Mouse (Mus musculus) midbrain, embryonic 11.5 days (tissue): ENCODE data around the gene Ttc4. TPM values are rescaled to one million over a fixed set of nuclear protein-coding genes. Genes with fewer than 3 reads are reported as not detected.

Experiments used
- ATAC-seq: fragments of 200-750 bp; cut with Nextera tagmentation; 2 replicates; pipeline ENCODE4 v1.8.0; 2017; ENCODE audit warnings: moderate TSS enrichment, moderate library complexity; ENCODE audit not compliant: low FRiP score
- DNase-seq: peaks from one replicate; pipeline ENCODE4 v3.0.0; 2015; ENCODE audit warnings: low spot score; ENCODE audit errors: missing footprints
- H3K27ac ChIP-seq: fragments of 300-500 bp; sonication (generic); 2 replicates; pipeline ENCODE4 v1.5.1; 2014; ENCODE audit warnings: low read depth, low read length
- H3K27me3 ChIP-seq: fragments of 300-500 bp; sonication (generic); 2 replicates; pipeline ENCODE4 v1.6.1; 2014; ENCODE audit warnings: mild to moderate bottlenecking, low read length, moderate library complexity, mixed read lengths; ENCODE audit not compliant: control insufficient read depth, insufficient read depth
- H3K36me3 ChIP-seq: fragments of 300-500 bp; sonication (generic); 2 replicates; pipeline ENCODE4 v1.6.1; 2014; ENCODE audit warnings: mild to moderate bottlenecking, low read length, moderate library complexity, mixed read lengths; ENCODE audit not compliant: control insufficient read depth, insufficient read depth
- H3K4me1 ChIP-seq: fragments of 300-500 bp; sonication (generic); 2 replicates; pipeline ENCODE4 v1.6.1; 2014; ENCODE audit warnings: low read length; ENCODE audit not compliant: control insufficient read depth, insufficient read depth
- H3K4me2 ChIP-seq: fragments of 300-500 bp; sonication (generic); 2 replicates; pipeline ENCODE4 v1.6.1; 2014; ENCODE audit warnings: mild to moderate bottlenecking, moderate library complexity
- H3K4me3 ChIP-seq: fragments of 300-500 bp; sonication (generic); 2 replicates; pipeline ENCODE4 v1.5.1; 2014; ENCODE audit warnings: low read depth, low read length
- H3K9ac ChIP-seq: fragments of 300-500 bp; sonication (generic); 2 replicates; pipeline ENCODE4 v1.6.1; 2014; ENCODE audit warnings: low read length
- H3K9me3 ChIP-seq: fragments of 300-500 bp; sonication (generic); 2 replicates; pipeline ENCODE4 v1.6.1; 2016; ENCODE audit warnings: low read length; ENCODE audit not compliant: control insufficient read depth
- WGBS: fragments of 180-500 bp; shearing (Covaris S2); extraction: QIAGEN DNeasy Blood & Tissue Kit; methylation state at CpG from one replicate; pipeline ENCODE4 v1.1.7; 2014; 5-methylcytosine and 5-hydroxymethylcytosine counted together
- polyA plus RNA-seq: library from polyadenylated mRNA; unstranded; fragments of >200 nt; fragmentation: Nextera tagmentation; extraction: Ambion mirVana; gene quantifications from 2 replicates; pipeline ENCODE4 v1.2.1, GENCODE M21; 2014

The Ttc4 gene
- polyA plus RNA-seq: 87.9 and 97.3 TPM in 2 replicates

- Histone ChIP-seq H3K27ac (no peak within 1 kb of the TSS), H3K27me3 (no peaks in the 10 kb centered on the region), H3K9me3 (no peaks in the 10 kb centered on the region), H3K4me2 (peak within 1 kb of the TSS; percentile 91), H3K4me1 (peaks cover 5% of the 10 kb centered on the region), H3K9ac (peak within 1 kb of the TSS; percentile 90), H3K36me3 (peaks cover 4% of the 10 kb centered on the region), H3K4me3 (peak within 1 kb of the TSS; percentile 89)
- ATAC-seq: peak; percentile 98
- under 1% methylated on average over 43 of the region's 43 CpGs for WGBS
- peak; percentile 99 for DNase-seq
These were observed at the start of gene Ttc4 for GRCm38 (mm10) chr4:106678442-106679118. Ttc4 (minus strand) TSS chr4:106678944.

- no peak for ATAC-seq
- 90% methylated on average over 4 of the region's 4 CpGs for WGBS
These were observed 41.9 kb upstream of the Ttc4 start for GRCm38 (mm10) chr4:106720631-106721030.

GRCm38 (mm10) chr4:106713622-106714021, 34.9 kb upstream of the Ttc4 start:
- H3K9me3 ChIP-seq: no peaks in the 10 kb centered on the region
- no peaks in the 10 kb centered on the region for H3K4me1 ChIP-seq
- no peak overlapping the region for H3K27ac ChIP-seq
- H3K9ac ChIP-seq: no peak overlapping the region
- WGBS: 95% methylated on average over 6 of the region's 6 CpGs
- no peaks in the 10 kb centered on the region for H3K36me3 ChIP-seq
- DNase-seq (no peak), ATAC-seq (no peak)
- no peak overlapping the region for H3K4me2 ChIP-seq
- no peaks in the 10 kb centered on the region for H3K27me3 ChIP-seq
- H3K4me3 ChIP-seq: no peak overlapping the region

More at GRCm38 (mm10) chr4:106720631-106721030, 41.9 kb upstream of the Ttc4 start:
- Histone ChIP-seq H3K9ac (no peak overlapping the region), H3K27ac (no peak overlapping the region), H3K36me3 (no peaks in the 10 kb centered on the region), H3K4me2 (no peak overlapping the region), H3K27me3 (no peaks in the 10 kb centered on the region), H3K4me1 (no peaks in the 10 kb centered on the region), H3K4me3 (no peak overlapping the region), H3K9me3 (no peaks in the 10 kb centered on the region)
- no peak for DNase-seq

- H3K9me3 ChIP-seq: no peaks in the 10 kb centered on the region
- H3K4me3 ChIP-seq: no peak overlapping the region
- H3K4me2 ChIP-seq: no peak overlapping the region
- peak; percentile 97 for DNase-seq
- WGBS: 2% methylated on average over 8 of the region's 8 CpGs
- H3K9ac ChIP-seq: no peak overlapping the region
- no peak overlapping the region for H3K27ac ChIP-seq
- peak; percentile 62; the same call in 1 of the 2 replicates for ATAC-seq
- H3K4me1 ChIP-seq: peaks cover 11% of the 10 kb centered on the region
- H3K36me3 ChIP-seq: no peaks in the 10 kb centered on the region
- H3K27me3 ChIP-seq: no peaks in the 10 kb centered on the region
These were observed 29.7 kb upstream of the Ttc4 start for GRCm38 (mm10) chr4:106708408-106708807.

GRCm38 (mm10) chr4:106707957-106708356, 29.2 kb upstream of the Ttc4 start:
- no peak overlapping the region for H3K4me3 ChIP-seq
- peaks cover 11% of the 10 kb centered on the region for H3K4me1 ChIP-seq
- 40% methylated on average over 5 of the region's 5 CpGs for WGBS
- no peaks in the 10 kb centered on the region for H3K27me3 ChIP-seq
- H3K9me3 ChIP-seq: no peaks in the 10 kb centered on the region
- no peaks in the 10 kb centered on the region for H3K36me3 ChIP-seq
- H3K27ac ChIP-seq: no peak overlapping the region
- ATAC-seq: peak; percentile 9; the same call in 1 of the 2 replicates
- H3K4me2 ChIP-seq: no peak overlapping the region
- no peak overlapping the region for H3K9ac ChIP-seq
- DNase-seq: no peak

- no peak overlapping the region for H3K4me2 ChIP-seq
- H3K9ac ChIP-seq: peak overlapping the region; percentile 1
- H3K36me3 ChIP-seq: no peaks in the 10 kb centered on the region
- no peak overlapping the region for H3K4me3 ChIP-seq
- ATAC-seq (peak; percentile 53; the same call in 1 of the 2 replicates), DNase-seq (peak; percentile 85)
- H3K4me1 ChIP-seq: peaks cover 11% of the 10 kb centered on the region
- no peak overlapping the region for H3K27ac ChIP-seq
- H3K9me3 ChIP-seq: no peaks in the 10 kb centered on the region
- no peaks in the 10 kb centered on the region for H3K27me3 ChIP-seq
- 29% methylated on average over 8 of the region's 8 CpGs for WGBS
These were observed 26.4 kb upstream of the Ttc4 start for GRCm38 (mm10) chr4:106705096-106705665.

- Histone ChIP-seq H3K4me2 (no peak overlapping the region), H3K9ac (no peak overlapping the region), H3K4me3 (no peak overlapping the region), H3K4me1 (peaks cover 13% of the 10 kb centered on the region), H3K9me3 (no peaks in the 10 kb centered on the region), H3K27ac (no peak overlapping the region; the same call in 1 of the 2 replicates), H3K27me3 (no peaks in the 10 kb centered on the region), H3K36me3 (no peaks in the 10 kb centered on the region)
- no peak for DNase-seq
- ATAC-seq: no peak
- WGBS: 73% methylated on average over 11 of the region's 11 CpGs
These were observed 25.7 kb upstream of the Ttc4 start for GRCm38 (mm10) chr4:106704416-106704815.

- H3K27me3 ChIP-seq: no peaks in the 10 kb centered on the region
- no peak overlapping the region for H3K9ac ChIP-seq
- H3K4me1 ChIP-seq: peaks cover 13% of the 10 kb centered on the region
- DNase-seq: no peak
- H3K4me2 ChIP-seq: no peak overlapping the region
- H3K4me3 ChIP-seq: no peak overlapping the region
- no peak overlapping the region for H3K27ac ChIP-seq
- no peaks in the 10 kb centered on the region for H3K36me3 ChIP-seq
- ATAC-seq: no peak
- no peaks in the 10 kb centered on the region for H3K9me3 ChIP-seq
- 87% methylated on average over 10 of the region's 10 CpGs for WGBS
These were observed 25.2 kb upstream of the Ttc4 start for GRCm38 (mm10) chr4:106703956-106704355.

- H3K4me2 ChIP-seq: no peak overlapping the region
- H3K4me1 ChIP-seq: peaks cover 12% of the 10 kb centered on the region
- no peak overlapping the region for H3K4me3 ChIP-seq
- H3K27me3 ChIP-seq: no peaks in the 10 kb centered on the region
- H3K9me3 ChIP-seq: no peaks in the 10 kb centered on the region
- H3K9ac ChIP-seq: no peak overlapping the region
- no peak overlapping the region for H3K27ac ChIP-seq
- ATAC-seq (no peak), DNase-seq (no peak)
- no peaks in the 10 kb centered on the region for H3K36me3 ChIP-seq
- WGBS: 63% methylated on average over 4 of the region's 4 CpGs
These were observed 22.1 kb upstream of the Ttc4 start for GRCm38 (mm10) chr4:106700798-106701197.
